Mouse (Mus musculus) intestine, embryonic 16.5 days (tissue): ENCODE measurements around the gene Rtbdn. TPM values are rescaled to one million over a fixed set of nuclear protein-coding genes. Genes with fewer than 3 reads are reported as not detected.

Experiments used
- ATAC-seq: fragments of 200-750 bp; cut with Nextera tagmentation; 2 replicates; pipeline ENCODE4 v1.8.0; 2017; ENCODE audit warnings: moderate TSS enrichment, moderate library complexity
- H3K27ac ChIP-seq: fragments of 300-500 bp; sonication (generic); 2 replicates; pipeline ENCODE4 v1.5.1; 2014; ENCODE audit warnings: mild to moderate bottlenecking, low read length
- H3K27me3 ChIP-seq: fragments of 300-500 bp; sonication (generic); replicated peaks from 2 replicates; pipeline ENCODE4 v1.6.1; 2014; ENCODE audit warnings: low read length, control low read depth, mixed read lengths; ENCODE audit not compliant: control insufficient read depth, insufficient read depth
- H3K36me3 ChIP-seq: fragments of 300-500 bp; sonication (generic); 2 replicates; pipeline ENCODE4 v1.6.1; 2014; ENCODE audit warnings: low read length, control low read depth; ENCODE audit not compliant: control insufficient read depth, insufficient read depth
- H3K4me1 ChIP-seq: fragments of 300-500 bp; sonication (generic); 2 replicates; pipeline ENCODE4 v1.6.1; 2014; ENCODE audit warnings: low read length, control low read depth, mixed read lengths; ENCODE audit not compliant: control insufficient read depth, insufficient read depth
- H3K4me2 ChIP-seq: fragments of 300-500 bp; sonication (generic); 2 replicates; pipeline ENCODE4 v1.6.1; 2014; ENCODE audit warnings: low read depth, low read length, control low read depth
- H3K4me3 ChIP-seq: fragments of 300-500 bp; sonication (generic); 2 replicates; pipeline ENCODE4 v1.5.1; 2014; ENCODE audit warnings: mild to moderate bottlenecking, low read length
- H3K9ac ChIP-seq: fragments of 300-500 bp; sonication (generic); 2 replicates; pipeline ENCODE4 v1.6.1; 2014; ENCODE audit warnings: low read depth, low read length
- H3K9me3 ChIP-seq: fragments of 300-500 bp; sonication (generic); 2 replicates; pipeline ENCODE4 v1.6.1; 2016; ENCODE audit warnings: low read length, control low read depth; ENCODE audit not compliant: control insufficient read depth
- WGBS: fragments of 180-500 bp; shearing (Covaris S2); extraction: QIAGEN DNeasy Blood & Tissue Kit; methylation state at CpG from one replicate; pipeline ENCODE4 v1.1.7; 2014; 5-methylcytosine and 5-hydroxymethylcytosine counted together
- polyA plus RNA-seq: library from polyadenylated mRNA; unstranded; fragments of >200 nt; fragmentation: Nextera tagmentation; extraction: Ambion mirVana; gene quantifications from 2 replicates; pipeline ENCODE4 v1.2.1, GENCODE M21; 2015

The Rtbdn gene
- polyA plus RNA-seq, 1 experiment from 2014 or later: 0.24 TPM

DNA sequence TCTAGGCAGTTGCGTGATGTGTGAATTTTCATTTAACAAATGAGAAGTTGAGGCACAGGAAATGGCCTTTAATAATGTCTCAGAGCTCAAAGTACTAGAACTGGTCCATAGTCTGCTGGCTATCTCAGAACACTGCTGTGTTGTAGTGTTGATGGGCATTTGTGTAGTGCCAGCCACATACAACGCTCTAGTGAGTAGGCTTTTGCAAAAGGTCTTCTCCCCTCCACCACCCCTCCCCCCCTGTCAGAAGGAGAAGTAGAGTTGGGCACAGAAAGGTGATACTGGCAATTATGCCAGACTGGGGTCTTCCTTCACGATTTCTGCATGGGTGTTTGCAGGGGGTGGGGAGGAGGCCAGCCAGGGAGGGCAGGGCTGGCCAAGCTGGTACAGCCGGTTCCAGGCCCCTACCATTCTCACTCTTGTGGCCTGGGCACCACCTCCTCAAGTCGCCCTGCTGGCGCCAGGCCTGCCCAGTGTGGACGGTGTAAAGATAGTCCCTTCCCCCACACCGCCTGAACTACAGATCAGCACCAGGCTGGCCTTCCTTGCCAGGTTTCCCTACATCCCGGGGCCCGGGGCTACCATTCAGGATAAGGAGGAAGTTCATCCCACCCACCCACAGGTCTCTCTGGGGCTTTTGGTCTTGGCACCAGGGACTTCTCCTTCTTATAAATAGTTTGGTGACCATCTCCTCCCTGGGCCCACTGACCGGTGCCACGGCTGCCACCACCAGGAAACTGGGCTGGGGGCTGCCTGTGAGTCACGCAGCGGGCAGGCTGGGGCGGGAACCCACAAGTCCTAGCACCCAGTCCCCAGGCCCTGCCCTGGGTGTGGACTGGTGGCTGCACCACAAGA, 35.1 kb downstream of the Rtbdn start:
- Histone ChIP-seq H3K4me3 (no peak overlapping the region), H3K27me3 (0 out of 2 replicates have a peak, but pooled peaks cover 2% of the 10 kb centered on the region), H3K27ac (peak overlapping the region; percentile 98), H3K9me3 (no peaks in the 10 kb centered on the region), H3K9ac (peak overlapping the region; percentile 44), H3K4me2 (no peak overlapping the region), H3K36me3 (no peaks in the 10 kb centered on the region), H3K4me1 (peaks cover 61% of the 10 kb centered on the region)
- no peak for ATAC-seq
- 77% methylated on average over 15 of the region's 15 CpGs for WGBS

DNA sequence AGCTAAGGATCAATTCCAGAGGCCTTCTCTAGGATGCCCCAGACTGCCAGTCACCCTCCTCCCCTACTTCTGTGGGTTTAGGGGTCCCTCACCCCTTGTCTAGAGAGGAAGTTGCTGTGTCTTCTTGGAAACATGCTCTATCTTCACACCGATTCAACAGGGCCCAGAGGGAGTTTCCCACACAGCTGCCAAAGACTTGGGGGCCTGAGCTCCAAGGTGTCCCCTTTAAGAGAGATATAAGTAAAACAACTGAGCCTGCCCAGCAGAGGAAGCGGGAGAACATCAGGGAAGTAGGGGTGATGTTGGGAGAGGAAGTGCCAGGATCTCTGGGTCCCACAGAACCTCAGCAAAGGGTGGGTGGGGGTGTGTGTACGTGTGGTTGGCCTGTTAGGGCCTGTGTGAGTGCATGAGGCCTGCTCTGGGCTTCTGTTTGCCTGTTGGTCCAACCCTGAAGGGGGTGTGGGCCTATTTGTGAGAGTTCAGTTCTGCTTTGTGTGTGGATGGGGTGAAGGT, 35.8 kb downstream of the Rtbdn start:
- Histone ChIP-seq H3K4me2 (no peak overlapping the region), H3K36me3 (no peaks in the 10 kb centered on the region), H3K9me3 (no peaks in the 10 kb centered on the region), H3K4me1 (peaks cover 60% of the 10 kb centered on the region), H3K9ac (peak overlapping the region; percentile 44), H3K4me3 (no peak overlapping the region), H3K27ac (peak overlapping the region; percentile 98), H3K27me3 (0 out of 2 replicates have a peak, but pooled peaks cover 2% of the 10 kb centered on the region)
- no peak for ATAC-seq
- 67% methylated on average over 3 of the region's 3 CpGs for WGBS

- 0 out of 2 replicates have a peak, but pooled peaks cover 2% of the 10 kb centered on the region for H3K27me3 ChIP-seq
- H3K9ac ChIP-seq: peak overlapping the region; percentile 76
- peak overlapping the region; percentile 99 for H3K4me2 ChIP-seq
- ATAC-seq: peak; percentile 4; the same call in 1 of the 2 replicates
- 8% methylated on average over 16 of the region's 16 CpGs for WGBS
- peaks cover 62% of the 10 kb centered on the region for H3K4me1 ChIP-seq
- H3K9me3 ChIP-seq: no peaks in the 10 kb centered on the region
- no peaks in the 10 kb centered on the region for H3K36me3 ChIP-seq
- peak overlapping the region; percentile 56 for H3K4me3 ChIP-seq
- peak overlapping the region; percentile 95 for H3K27ac ChIP-seq
These were observed 37.7 kb downstream of the Rtbdn start for GRCm38 (mm10) chr8:84984294-84985048.

DNA sequence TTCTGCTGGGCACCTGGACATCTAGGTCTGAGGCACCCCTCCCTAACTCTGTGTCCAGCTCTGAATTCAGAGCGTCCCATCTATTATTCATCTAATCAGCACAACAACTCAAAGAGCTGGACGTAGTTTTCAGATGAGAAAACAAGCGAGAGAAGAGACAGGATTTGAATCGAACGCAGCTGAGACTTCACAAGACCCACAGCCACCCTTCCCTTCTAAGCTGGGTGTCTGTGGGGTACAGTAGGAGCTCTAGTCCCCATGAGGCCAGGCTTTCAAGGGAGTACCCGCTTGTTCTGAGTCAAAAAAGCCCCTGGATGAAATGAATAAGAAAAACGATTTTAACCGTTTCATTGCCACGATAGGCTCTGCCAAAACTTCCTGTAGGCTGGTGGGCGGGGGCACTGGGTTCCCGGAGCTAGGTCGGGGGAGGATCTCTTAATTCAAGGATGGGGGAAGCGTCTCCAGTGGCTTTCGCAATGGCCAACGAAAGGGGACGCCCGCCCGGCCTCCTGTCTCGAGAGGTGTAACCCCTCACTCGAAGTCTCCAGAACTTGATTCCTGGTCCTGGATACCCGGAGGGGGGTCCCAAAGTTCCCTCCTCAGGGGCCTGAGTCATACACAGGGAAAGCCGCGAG, 38.4 kb downstream of the Rtbdn start:
- Histone ChIP-seq H3K4me3 (peak overlapping the region; percentile 56), H3K4me2 (peak overlapping the region; percentile 99), H3K4me1 (peaks cover 57% of the 10 kb centered on the region), H3K36me3 (no peaks in the 10 kb centered on the region), H3K27me3 (0 out of 2 replicates have a peak, but pooled peaks cover 2% of the 10 kb centered on the region), H3K27ac (peak overlapping the region; percentile 95), H3K9me3 (no peaks in the 10 kb centered on the region), H3K9ac (peak overlapping the region; percentile 76)
- no peak; the same call in 1 of the 2 replicates for ATAC-seq
- under 1% methylated on average over 23 of the region's 23 CpGs for WGBS

DNA sequence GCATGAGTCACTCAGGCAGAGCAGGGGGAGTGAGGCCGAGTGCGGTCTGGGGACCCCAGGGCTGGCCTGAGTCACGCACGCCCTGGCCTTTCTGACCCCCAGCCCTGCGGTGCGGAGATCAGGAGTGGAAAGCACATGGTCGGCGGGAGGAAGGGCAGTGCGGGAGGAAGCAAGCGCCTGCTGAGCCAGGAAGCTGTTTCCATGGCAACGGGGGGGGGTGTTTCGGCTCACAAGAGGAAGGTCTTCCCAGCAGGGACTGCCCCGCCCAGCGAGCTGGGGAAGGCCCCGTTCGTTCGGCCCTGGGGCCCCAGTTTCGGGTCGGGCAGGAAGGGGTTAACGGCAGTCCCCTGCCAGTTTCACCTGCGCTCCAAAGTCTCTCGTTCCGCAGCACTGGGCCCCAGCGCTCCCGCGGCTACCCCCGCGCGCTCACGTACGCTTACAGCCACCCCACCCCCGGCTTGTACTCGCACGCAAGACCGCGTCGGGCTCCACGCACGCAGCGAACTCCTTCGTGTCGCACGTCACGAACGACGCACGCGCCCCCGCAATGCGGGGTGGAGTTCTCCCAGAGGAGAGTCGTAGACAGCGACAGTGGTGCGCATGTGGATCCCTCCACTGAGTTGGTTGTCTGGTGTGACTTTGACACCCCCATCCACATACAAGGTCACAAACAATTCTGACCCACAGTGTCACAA, 39.0 kb downstream of the Rtbdn start:
- H3K27ac ChIP-seq: peak overlapping the region; percentile 95
- peak overlapping the region; percentile 56 for H3K4me3 ChIP-seq
- no peaks in the 10 kb centered on the region for H3K36me3 ChIP-seq
- no peaks in the 10 kb centered on the region for H3K9me3 ChIP-seq
- H3K9ac ChIP-seq: peak overlapping the region; percentile 76
- under 1% methylated on average over 53 of the region's 53 CpGs for WGBS
- 0 out of 2 replicates have a peak, but pooled peaks cover 2% of the 10 kb centered on the region for H3K27me3 ChIP-seq
- peak; percentile 45 for ATAC-seq
- peaks cover 52% of the 10 kb centered on the region for H3K4me1 ChIP-seq
- peak overlapping the region; percentile 99 for H3K4me2 ChIP-seq

DNA sequence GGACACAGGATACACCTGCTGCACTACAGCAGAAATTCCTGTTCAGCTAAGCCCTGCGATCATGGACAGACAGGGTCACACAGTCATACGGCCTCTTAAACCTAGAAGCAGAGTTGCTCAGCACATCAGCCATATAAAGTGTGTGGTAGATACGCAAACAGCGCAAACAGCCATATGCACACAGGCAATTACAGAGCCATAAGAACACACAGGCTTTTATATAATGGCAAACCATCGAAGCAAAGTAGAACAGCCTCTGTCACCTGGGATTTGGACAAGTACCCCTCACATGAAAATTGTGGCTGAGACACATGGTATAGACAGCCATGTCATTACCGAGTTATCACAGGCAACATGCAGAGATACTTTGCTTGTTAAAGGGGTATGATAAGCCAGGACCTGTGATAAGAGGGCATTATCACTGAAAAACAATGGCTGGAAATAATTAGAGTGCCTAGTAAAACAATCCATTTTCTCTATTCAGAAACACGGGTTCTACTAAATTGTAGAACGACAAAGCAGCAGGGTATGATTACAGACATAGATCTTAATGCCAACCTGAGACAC, 39.7 kb downstream of the Rtbdn start:
- Histone ChIP-seq H3K9ac (peak overlapping the region; percentile 76), H3K4me1 (peaks cover 52% of the 10 kb centered on the region), H3K4me3 (peak overlapping the region; percentile 56)

DNA sequence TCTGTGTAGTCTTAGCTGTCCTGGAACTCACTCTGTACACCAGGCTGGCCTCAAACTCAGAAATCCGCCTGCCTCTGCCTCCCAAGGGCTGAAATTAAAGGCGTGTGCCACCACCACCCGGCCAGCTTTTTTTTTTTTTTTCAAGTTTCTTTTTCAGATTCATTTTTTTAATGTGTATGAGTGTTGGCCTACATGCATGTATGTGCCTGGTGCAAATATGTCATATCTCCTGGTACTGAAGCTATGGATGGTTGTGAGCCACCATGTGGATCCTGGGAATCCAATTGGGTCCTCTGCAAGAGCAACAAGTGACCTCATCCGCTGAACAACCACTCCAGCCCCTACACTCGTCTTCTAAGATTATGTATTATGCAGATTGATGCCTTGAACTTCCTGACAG, 40.6 kb downstream of the Rtbdn start:
- Histone ChIP-seq H3K27me3 (0 out of 2 replicates have a peak, but pooled peaks cover 2% of the 10 kb centered on the region), H3K9ac (0 out of 2 replicates have a peak overlapping the region, but pooled peaks have one; percentile 2), H3K4me3 (no peak overlapping the region), H3K27ac (peak overlapping the region; percentile 95; the same call in 1 of the 2 replicates), H3K9me3 (no peaks in the 10 kb centered on the region), H3K36me3 (no peaks in the 10 kb centered on the region), H3K4me1 (peaks cover 44% of the 10 kb centered on the region), H3K4me2 (no peak overlapping the region)
- ATAC-seq: no peak
- WGBS: 81% methylated on average over 5 of the region's 5 CpGs

More for the DNA sequence above, 39.7 kb downstream of the Rtbdn start:
- ATAC-seq: no peak
- 28% methylated on average over 8 of the region's 8 CpGs for WGBS
- H3K36me3 ChIP-seq: no peaks in the 10 kb centered on the region
- H3K4me2 ChIP-seq: peak overlapping the region; percentile 99
- peak overlapping the region; percentile 95 for H3K27ac ChIP-seq
- 0 out of 2 replicates have a peak, but pooled peaks cover 2% of the 10 kb centered on the region for H3K27me3 ChIP-seq
- no peaks in the 10 kb centered on the region for H3K9me3 ChIP-seq

GRCm38 (mm10) chr8:84987903-84988302, 41.1 kb downstream of the Rtbdn start:
- H3K4me2 ChIP-seq: no peak overlapping the region
- WGBS: 71% methylated on average over 2 of the region's 2 CpGs
- H3K4me3 ChIP-seq: no peak overlapping the region
- no peaks in the 10 kb centered on the region for H3K9me3 ChIP-seq
- peaks cover 42% of the 10 kb centered on the region for H3K4me1 ChIP-seq
- no peak overlapping the region for H3K27ac ChIP-seq
- 0 out of 2 replicates have a peak, but pooled peaks cover 2% of the 10 kb centered on the region for H3K27me3 ChIP-seq
- ATAC-seq: no peak
- 0 out of 2 replicates have a peak overlapping the region, but pooled peaks have one; percentile 2 for H3K9ac ChIP-seq
- H3K36me3 ChIP-seq: no peaks in the 10 kb centered on the region
